ENCODE assay signal across 9 mouse cellular contexts in genomic region chr9:102650637-102651036, GRCm38 (mm10). TPM values are rescaled to one million over a fixed set of nuclear protein-coding genes. Genes with fewer than 3 reads are reported as not detected.
DNase-seq lines count a peak whose midpoint lies in the region; ATAC-seq and TF ChIP-seq lines count a peak whose summit lies in the region.
"Had no signal": no experiment of that assay in that cellular context is flagged by ENCODE, and none has a peak within 500 bp of the region (broad histone marks: within the 10 kb centered on the region; RNA-seq: fewer than 3 reads in every experiment).

No protein-coding gene starts in this region.

- 17% methylated on average over 7 of the region's 7 CpGs for WGBS in limb, embryonic 12.5 days
- WGBS in limb, embryonic 10.5 days: 18% methylated on average over 7 of the region's 7 CpGs
- 28% methylated on average over 7 of the region's 7 CpGs for WGBS in hindbrain, embryonic 12.5 days
- WGBS in neural tube, embryonic 15.5 days: 15% methylated on average over 7 of the region's 7 CpGs

- no peak for TF ChIP-seq POLR2A in embryonic fibroblast, embryonic 13.5 days (IDR thresholded peaks at IDR 0.05; ENCODE audit: low read depth, low read length)

- no peak for TF ChIP-seq CTCF in embryonic fibroblast, embryonic 13.5 days (IDR thresholded peaks at IDR 0.05; ENCODE audit: borderline replicate concordance, insufficient read depth, low read length)

- no peak for ATAC-seq in limb, embryonic 12.5 days (ENCODE audit: insufficient number of reproducible peaks, insufficient read depth, low FRiP score, low TSS enrichment, low read depth)
- ATAC-seq in hindbrain, embryonic 12.5 days (ENCODE audit: low FRiP score): peak; percentile 39; the same call in 1 of the 2 replicates
- peak; percentile 41; the same call in 1 of the 2 replicates for ATAC-seq in neural tube, embryonic 15.5 days (ENCODE audit: low FRiP score)

- H3K4me1 ChIP-seq in limb, embryonic 12.5 days (replicated peaks): peaks cover 30% of the 10 kb centered on the region
- peaks cover 26% of the 10 kb centered on the region for H3K4me1 ChIP-seq in limb, embryonic 10.5 days
- peaks cover 30% of the 10 kb centered on the region for H3K4me1 ChIP-seq in embryonic fibroblast, embryonic 13.5 days (ENCODE audit: control insufficient read depth, insufficient read depth, low read length)
- H3K4me1 ChIP-seq in hindbrain, embryonic 12.5 days: peaks cover 34% of the 10 kb centered on the region
- peaks cover 23% of the 10 kb centered on the region for H3K4me1 ChIP-seq in neural tube, embryonic 15.5 days

- H3K27ac ChIP-seq in limb, embryonic 12.5 days: peak overlapping the region; percentile 18; the same call in 1 of the 2 replicates
- H3K27ac ChIP-seq in limb, embryonic 10.5 days: no peak overlapping the region; the same call in 1 of the 2 replicates
- H3K27ac ChIP-seq in embryonic fibroblast, embryonic 13.5 days (ENCODE audit: insufficient read depth, low read length): peak overlapping the region; percentile 82
- H3K27ac ChIP-seq in hindbrain, embryonic 12.5 days: peak overlapping the region; percentile 55; the same call in 1 of the 2 replicates
- no peak overlapping the region for H3K27ac ChIP-seq in neural tube, embryonic 15.5 days (replicated peaks)

- H3K9me3 ChIP-seq in limb, embryonic 12.5 days: 0 out of 2 replicates have a peak, but pooled peaks cover 6% of the 10 kb centered on the region
- H3K9me3 ChIP-seq in limb, embryonic 10.5 days (replicated peaks): no peaks in the 10 kb centered on the region
- no peaks in the 10 kb centered on the region for H3K9me3 ChIP-seq in hindbrain, embryonic 12.5 days (replicated peaks)
- H3K9me3 ChIP-seq in neural tube, embryonic 15.5 days (replicated peaks): no peaks in the 10 kb centered on the region

- DNase-seq in limb, embryonic 10.5 days (ENCODE audit: low spot score): no peak
- DNase-seq in heart, postnatal 4 days: no peak
- DNase-seq in heart, adult 9 months (ENCODE audit: low spot score in 2 of 2): no peak
- DNase-seq in yolk sac, embryonic 10.5 days (ENCODE audit: low spot score): no peak
- DNase-seq: kidney, postnatal 4 days had no signal

- H3K4me2 ChIP-seq in limb, embryonic 12.5 days: no peak overlapping the region
- peak overlapping the region; percentile 34; the same call in 1 of the 2 replicates for H3K4me2 ChIP-seq in hindbrain, embryonic 12.5 days (replicated peaks)
- H3K4me2 ChIP-seq in neural tube, embryonic 15.5 days: no peak overlapping the region

- no peak overlapping the region for H3K9ac ChIP-seq in limb, embryonic 12.5 days (replicated peaks)
- H3K9ac ChIP-seq in hindbrain, embryonic 12.5 days: no peak overlapping the region
- H3K9ac ChIP-seq in neural tube, embryonic 15.5 days (replicated peaks): no peak overlapping the region

- H3K4me3 ChIP-seq in limb, embryonic 12.5 days (replicated peaks): no peak overlapping the region
- H3K4me3 ChIP-seq in limb, embryonic 10.5 days: no peak overlapping the region
- no peak overlapping the region for H3K4me3 ChIP-seq in embryonic fibroblast, embryonic 13.5 days (ENCODE audit: insufficient read depth, low read length)
- no peak overlapping the region for H3K4me3 ChIP-seq in hindbrain, embryonic 12.5 days
- H3K4me3 ChIP-seq in neural tube, embryonic 15.5 days (replicated peaks): no peak overlapping the region

- H3K27me3 ChIP-seq in limb, embryonic 12.5 days: peaks cover 9% of the 10 kb centered on the region; the same call in 1 of the 2 replicates
- peaks cover 17% of the 10 kb centered on the region; the same call in 1 of the 2 replicates for H3K27me3 ChIP-seq in limb, embryonic 10.5 days (ENCODE audit: low read depth, poor library complexity, severe bottlenecking)
- H3K27me3 ChIP-seq in hindbrain, embryonic 12.5 days: no peaks in the 10 kb centered on the region
- no peaks in the 10 kb centered on the region for H3K27me3 ChIP-seq in neural tube, embryonic 15.5 days (replicated peaks)

- no peaks in the 10 kb centered on the region for H3K36me3 ChIP-seq in limb, embryonic 12.5 days
- no peaks in the 10 kb centered on the region for H3K36me3 ChIP-seq in limb, embryonic 10.5 days
- H3K36me3 ChIP-seq in hindbrain, embryonic 12.5 days: no peaks in the 10 kb centered on the region
- no peaks in the 10 kb centered on the region for H3K36me3 ChIP-seq in neural tube, embryonic 15.5 days

RNA-seq across cellular contexts. Expression of gene Cep63, which starts 24.3 kb away (rescaled TPM):
- polyA plus RNA-seq in limb, embryonic 12.5 days (2016; fragmentation: Nextera tagmentation; extraction: Ambion mirVana): 52.6 and 53.7 TPM in 2 replicates
- 46.5 and 57.1 TPM in 2 replicates for polyA plus RNA-seq in limb, embryonic 10.5 days (2016; fragmentation: Nextera tagmentation; extraction: Ambion mirVana)
- polyA plus RNA-seq in embryonic fibroblast, embryonic 13.5 days (2011; ENCODE audit: insufficient read length, low read depth, missing spikeins): 22.8 and 27.0 TPM in 2 replicates
- polyA plus RNA-seq in hindbrain, embryonic 12.5 days (2016; fragmentation: Nextera tagmentation; extraction: Ambion mirVana): 53.3 and 56.9 TPM in 2 replicates
- 35.6 and 41.7 TPM in 2 replicates for polyA plus RNA-seq in neural tube, embryonic 15.5 days (2015; fragmentation: Nextera tagmentation; extraction: Ambion mirVana)
- 10 to 100 TPM; 42.4 to 47.6 TPM for total RNA-seq in heart, postnatal 4 days (2021)

RNA-seq across cellular contexts. Expression of gene Anapc13, which starts 24.5 kb away (rescaled TPM):
- 196 and 209 TPM in 2 replicates for polyA plus RNA-seq in limb, embryonic 12.5 days (2016; fragmentation: Nextera tagmentation; extraction: Ambion mirVana)
- 154 and 168 TPM in 2 replicates for polyA plus RNA-seq in limb, embryonic 10.5 days (2016; fragmentation: Nextera tagmentation; extraction: Ambion mirVana)
- polyA plus RNA-seq in embryonic fibroblast, embryonic 13.5 days (2011; ENCODE audit: insufficient read length, low read depth, missing spikeins): 44.9 and 51.4 TPM in 2 replicates
- 171 and 172 TPM in 2 replicates for polyA plus RNA-seq in hindbrain, embryonic 12.5 days (2016; fragmentation: Nextera tagmentation; extraction: Ambion mirVana)
- 160 and 164 TPM in 2 replicates for polyA plus RNA-seq in neural tube, embryonic 15.5 days (2015; fragmentation: Nextera tagmentation; extraction: Ambion mirVana)
- 100 to 1,000 TPM; 280 to 292 TPM for total RNA-seq in heart, postnatal 4 days (2021)

Comparison
In these comparisons a context has a peak if more than half of its experiments do, and no peak if none do; other contexts are left out.
1. H3K27ac ChIP-seq: peak in limb, embryonic 12.5 days (single experiment), embryonic fibroblast, embryonic 13.5 days (single experiment) and hindbrain, embryonic 12.5 days (single experiment); none in limb, embryonic 10.5 days (single experiment) and neural tube, embryonic 15.5 days (single experiment).